Mouse (Mus musculus) right cerebral cortex, postnatal 36 days (tissue): ENCODE data around the gene Pdap1.
"Not testable (repeated sequence)": the region's sequence is repeated elsewhere in the genome, so short reads cannot be mapped to it uniquely, and the experiment has no call there.

Experiments
- DNase-seq, 2 experiments: peaks; one replicate each; pipeline ENCODE4 v3.0.0; 2022; ENCODE audit warnings: low spot score in 2 of 2, mixed read lengths in 1 of 2

Pdap1 gene

DNA sequence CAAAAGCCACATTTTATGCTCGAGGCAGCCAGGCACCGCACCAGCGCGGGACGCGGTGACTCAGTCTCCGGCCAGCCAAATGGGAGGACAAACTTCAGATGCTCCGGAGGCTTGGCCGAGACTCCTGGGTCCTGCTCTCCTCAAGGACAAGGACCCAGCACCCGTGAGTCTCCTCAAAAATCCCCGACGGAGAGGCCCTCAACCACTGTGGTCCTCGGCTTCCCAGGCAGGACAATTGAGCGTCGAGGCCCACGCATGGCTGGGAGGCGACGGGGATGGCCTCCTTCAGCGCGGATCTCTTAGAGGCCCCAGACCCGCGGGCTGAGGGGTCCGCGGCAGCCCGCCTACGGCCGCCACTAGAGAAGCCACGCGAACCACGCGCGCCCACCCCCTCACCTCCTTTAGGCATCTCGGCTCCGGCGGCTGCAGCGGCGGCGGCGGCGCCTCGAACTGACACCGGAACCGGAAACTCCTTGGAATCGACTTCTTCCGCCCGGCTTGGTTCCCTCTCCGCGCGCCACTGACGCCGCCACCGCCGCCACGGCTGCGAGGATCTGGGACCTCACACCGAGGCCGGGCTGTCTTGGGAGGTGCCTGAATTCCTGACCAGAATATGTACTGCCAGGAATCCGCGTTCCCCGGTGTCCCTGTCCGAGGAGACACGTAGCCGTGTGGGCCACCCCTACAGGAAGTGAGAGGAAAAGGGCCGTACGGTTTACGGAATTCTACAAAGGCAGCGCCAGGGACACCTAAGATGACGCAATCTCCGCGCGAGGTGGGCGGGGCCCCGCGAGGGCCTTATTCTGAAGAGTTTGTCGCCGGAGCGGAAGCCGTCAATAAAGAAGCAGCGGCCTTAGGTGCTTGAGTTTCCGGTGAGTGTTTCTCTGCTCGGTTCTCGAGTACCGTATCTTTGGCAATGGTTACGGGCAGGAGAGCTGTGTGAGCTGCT lies at the start of gene Pdap1, which contains the start of gene Bud31:
Pdap1 (minus strand) TSS at position 668 of the 949 bp plus-strand sequence.
Bud31 (plus strand) TSS at position 792 of the 949 bp plus-strand sequence.
- DNase-seq: peak; percentile 90 to 91

DNA sequence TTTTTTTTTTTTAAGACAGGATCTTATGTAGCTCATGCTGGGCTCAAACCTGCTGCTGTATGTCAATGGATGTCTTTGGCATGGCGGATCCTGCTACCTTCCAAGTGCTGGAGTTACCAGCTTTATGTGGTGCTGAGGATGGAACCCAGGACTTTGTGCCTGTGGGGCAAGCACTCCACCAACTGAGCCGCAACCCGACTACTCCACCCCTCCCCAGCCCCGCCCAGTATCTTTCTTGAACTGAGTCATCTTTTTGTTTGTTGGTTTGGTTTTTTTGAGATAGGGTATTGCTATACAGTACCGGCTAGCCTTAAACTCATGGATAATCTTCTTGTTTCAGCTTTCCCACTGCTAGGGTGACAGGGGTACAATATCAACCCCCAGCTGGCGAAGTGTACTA lies 49.4 kb upstream of the Pdap1 start:
- DNase-seq: no peak

DNA sequence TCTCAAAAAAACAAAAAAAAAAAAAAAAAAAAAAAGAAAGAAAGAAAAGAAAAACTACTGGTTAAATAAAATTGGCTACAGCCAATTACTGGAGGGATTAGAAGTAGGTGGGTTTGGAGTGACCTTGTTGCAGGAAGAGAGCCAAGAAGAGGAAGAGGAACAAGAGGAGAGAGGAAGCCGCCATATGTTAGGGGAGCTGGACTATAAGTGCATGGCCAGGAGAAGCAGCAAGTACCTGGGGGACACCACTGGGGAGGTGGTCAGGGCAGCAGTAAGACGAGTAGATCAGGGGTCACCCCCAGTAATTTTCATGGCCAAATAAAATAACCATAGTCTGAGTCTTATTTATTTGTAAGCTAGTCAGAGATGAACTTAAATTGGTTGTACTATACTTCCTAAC lies 45.2 kb upstream of the Pdap1 start:
- DNase-seq: no peak

DNA sequence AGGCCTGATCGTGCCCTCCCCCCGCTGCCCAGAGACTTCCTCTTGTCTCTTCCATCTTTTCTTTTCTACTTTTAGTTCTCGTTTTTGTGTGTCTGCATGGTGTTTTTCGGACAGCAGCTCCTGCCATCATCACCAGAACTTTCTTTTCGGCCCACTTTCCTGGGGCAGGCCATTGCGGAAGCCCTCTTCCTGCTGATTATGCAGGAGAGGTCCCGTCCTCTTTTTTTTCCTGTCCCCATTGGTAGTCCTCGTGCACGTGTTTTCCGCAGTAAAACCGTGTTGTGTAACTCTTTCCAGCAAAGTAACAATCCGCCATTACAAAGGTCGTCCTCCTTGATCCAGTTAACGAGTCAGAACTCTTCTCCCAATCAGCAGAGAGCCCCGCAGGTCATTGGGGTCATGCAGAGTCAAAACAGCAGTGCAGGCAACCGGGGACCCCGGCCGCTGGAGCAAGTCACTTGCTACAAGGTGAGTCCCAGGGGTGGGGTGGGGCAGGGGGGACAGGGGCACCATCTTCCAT lies 38.5 kb upstream of the Pdap1 start:
- no peak for DNase-seq

DNA sequence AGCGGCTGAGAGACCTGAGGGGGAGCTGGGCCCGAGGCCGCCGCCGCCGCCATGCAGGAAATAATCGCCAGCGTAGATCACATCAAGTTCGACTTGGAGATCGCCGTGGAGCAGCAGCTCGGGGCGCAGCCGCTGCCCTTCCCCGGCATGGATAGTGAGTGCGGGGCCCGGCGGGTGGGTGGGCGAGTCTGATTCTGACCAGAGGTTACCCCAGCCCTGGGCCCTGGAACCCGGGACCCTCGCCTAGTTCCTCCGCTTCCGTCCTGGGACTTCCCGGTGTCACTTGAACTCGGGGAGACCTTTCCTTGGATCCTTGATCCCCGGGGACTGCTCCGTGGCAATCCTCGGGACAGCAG lies 27.2 kb upstream of the Pdap1 start:
- DNase-seq: no peak

DNA sequence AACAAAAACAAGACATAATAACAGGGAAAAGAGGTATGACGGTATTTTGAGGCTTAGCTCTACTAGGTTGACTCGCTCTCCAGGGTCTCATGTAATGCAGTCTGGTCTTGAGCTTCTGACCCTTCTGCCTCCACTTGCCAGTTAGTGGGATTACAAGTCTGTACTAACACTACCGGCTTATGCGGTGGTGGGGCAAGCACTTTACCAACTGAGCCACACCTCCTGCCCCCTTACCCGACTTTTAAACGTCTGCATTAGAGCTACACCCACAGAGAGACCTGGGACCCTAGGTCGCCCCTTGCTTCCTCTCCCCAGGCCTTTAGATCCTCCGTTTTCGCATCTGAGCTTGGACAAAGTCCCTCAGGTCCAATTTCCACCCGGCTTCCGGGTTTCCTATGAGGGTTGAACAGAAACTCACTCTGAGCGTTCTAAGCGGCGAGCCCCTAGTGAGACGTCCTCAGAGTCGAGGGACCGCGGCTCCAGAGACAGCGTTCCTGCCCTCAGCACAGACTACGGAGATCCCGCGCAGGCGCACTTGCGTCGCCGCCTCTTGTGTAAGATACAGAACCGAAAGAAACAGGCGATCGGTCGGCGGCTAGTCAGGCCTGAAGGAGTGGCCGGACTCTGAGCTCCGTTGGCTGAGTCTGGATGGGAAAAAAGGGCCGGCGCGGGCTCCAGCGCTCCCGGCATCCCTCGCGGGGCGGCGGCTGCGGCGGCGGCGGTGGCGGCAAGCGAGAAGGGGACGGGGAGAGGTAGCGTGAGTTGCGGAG lies 26.7 kb upstream of the Pdap1 start, which contains the start of the genes Ptcd1 and Cpsf4:
Ptcd1 (minus strand) TSS at position 573 of the 770 bp plus-strand sequence.
Cpsf4 (plus strand) TSS at position 678 of the 770 bp plus-strand sequence.
- peak; percentile 99 for DNase-seq

DNA sequence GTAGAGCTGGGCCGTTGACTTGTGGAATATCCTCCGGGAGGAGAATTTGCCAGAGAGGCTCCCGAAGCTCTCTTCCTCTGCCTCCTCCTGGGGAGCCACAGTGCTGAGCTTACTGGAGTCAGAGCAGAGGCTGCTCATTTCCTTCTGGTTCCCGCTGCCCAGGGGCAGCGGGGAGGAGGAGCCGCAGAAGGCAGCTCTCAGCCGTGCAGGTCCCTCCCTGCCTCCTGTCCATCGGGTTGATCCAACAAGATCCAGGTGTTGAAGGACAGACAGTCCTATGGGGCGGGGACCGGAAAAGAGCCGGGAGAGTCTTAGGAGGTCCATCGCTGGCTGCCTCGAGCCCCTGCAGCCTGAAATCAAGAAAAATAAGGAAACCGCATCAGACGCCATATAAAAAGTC lies 25.1 kb upstream of the Pdap1 start:
- DNase-seq: no peak

DNA sequence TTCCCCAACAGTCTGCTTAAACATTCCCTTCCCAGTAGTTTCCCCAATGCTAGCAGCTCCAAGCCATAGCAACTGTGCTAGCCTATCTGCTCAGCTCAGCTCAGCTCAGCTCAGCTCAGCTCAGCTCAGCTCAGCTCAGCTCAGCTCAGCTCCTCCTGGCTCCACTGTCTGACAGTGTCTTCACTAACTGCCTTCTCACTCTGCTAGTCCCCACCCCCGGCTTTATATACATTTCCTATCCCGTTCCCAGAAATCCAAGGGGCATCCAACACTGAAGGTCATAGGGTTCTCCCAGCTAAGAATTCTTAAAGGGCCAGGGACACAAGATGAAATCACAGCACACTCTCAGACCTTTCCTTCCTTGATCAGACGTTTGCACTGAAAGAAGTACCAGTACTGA lies 24.7 kb upstream of the Pdap1 start:
- DNase-seq: no peak

DNA sequence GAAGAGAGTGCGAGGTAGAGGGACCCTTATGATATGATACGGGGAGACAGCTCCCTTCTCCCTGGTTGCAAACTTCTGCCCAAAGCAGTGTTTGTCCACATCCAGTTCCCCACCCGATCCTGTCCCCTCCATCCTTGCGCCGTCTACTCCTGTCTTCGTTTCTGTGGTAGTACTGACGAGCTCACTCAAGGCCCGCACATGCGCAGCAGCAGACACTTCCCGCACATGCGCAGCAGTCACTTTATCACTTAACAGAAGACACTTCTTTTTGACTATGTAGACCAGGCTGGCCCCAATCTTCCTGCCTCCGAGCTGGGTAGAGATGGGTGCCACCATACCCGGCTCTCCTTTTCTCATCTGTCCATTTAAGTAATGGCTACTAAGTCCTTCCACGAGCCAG lies 21.3 kb upstream of the Pdap1 start:
- no peak for DNase-seq

DNA sequence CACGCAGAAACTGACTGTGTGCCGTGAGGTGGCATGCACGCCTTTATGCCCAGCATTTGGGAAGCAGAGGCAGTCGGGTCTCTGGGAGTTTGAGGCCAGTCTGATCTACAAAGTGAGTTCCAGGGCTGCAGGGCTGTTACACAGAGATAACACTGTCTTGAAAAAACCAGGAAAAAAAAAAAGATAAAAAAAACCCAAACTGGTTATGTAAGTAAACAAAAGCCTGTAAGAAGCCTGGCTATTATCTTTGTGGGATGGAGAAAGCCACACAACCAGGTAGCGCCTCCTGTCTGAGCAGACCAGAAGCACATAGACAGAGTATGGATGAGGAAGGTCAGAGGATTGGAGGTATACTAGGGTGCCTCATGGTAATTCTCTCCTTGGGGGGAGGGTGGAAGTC lies 12.7 kb upstream of the Pdap1 start:
- DNase-seq: no peak

DNA sequence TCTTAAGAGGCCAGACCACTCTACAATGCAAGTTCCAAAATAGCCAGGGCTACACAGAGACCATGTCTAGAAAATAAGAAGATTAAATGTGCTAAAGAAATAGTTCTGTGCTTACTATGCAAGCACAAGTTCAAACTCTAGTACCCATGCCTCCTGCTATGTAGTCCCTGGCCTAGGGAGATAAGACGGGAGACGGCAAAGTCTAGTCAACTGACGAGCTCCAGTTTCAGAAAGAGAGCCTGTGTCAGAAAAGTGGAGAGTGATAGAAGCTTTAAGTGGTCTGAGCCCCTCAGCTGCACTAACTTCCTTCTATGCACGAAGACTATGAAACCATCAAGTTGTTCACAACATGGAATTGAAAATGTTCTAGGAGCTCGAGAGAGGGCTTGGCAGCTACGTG lies 9.3 kb upstream of the Pdap1 start:
- no peak for DNase-seq

DNA sequence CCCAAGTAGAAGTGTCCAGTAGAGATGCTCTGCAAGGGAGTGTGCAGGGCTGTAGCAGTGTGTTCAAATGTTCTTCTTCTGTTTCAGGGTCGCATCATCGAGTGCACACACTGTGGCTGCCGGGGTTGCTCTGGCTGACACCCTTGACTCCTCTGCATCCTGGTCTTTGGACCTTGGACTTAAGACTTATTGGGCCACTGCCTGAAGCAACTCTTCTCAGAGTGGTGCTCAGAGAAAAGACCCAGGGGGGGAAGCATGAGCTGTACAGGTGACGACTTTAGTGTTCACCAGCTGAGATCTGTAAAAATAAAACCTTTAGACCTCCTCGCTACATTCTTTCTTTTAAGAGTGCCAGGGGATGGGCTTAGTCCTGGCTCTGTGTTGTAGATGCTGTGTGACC lies 7.7 kb upstream of the Pdap1 start:
- DNase-seq: no peak

DNA sequence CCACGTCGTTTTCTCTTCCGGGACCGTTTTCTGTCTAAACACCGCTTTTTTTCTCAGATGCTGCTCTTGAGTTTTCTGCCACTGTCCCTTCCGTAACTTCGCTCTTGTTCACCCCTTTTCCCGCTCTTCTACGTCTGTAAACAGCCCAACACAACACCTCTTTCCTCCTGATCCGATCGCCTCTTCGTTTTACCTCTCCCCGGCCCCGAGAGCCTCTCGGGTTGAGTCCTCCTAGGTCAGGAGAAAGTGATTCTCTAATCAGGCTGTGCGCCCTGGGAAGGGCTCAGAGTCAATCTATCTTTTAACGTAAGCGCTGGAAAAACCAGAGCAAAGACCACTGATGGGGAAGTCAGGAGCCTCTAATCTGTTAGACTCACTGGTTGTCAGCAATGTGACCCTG lies 573 bp upstream of the Pdap1 start:
- no peak for DNase-seq

DNA sequence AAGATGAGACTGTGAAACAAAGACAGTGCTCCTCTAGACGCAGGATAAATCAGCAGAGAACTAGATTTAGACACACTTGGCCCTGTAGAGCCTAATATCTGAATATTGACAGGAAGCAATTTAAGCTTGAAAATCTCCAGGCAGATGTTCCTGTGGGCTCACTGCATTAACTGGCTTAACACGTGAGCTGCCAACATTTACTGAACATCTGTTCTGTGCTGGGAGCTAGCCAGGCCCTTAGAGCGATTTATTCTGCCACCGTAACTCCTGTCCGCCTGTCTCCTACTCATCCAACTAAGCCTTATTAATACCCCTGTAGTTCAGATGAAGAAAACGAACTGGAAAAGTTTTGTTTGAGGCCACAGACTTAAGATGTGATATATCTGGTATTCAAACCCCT lies 1.2 kb downstream of the Pdap1 start:
- no peak for DNase-seq

DNA sequence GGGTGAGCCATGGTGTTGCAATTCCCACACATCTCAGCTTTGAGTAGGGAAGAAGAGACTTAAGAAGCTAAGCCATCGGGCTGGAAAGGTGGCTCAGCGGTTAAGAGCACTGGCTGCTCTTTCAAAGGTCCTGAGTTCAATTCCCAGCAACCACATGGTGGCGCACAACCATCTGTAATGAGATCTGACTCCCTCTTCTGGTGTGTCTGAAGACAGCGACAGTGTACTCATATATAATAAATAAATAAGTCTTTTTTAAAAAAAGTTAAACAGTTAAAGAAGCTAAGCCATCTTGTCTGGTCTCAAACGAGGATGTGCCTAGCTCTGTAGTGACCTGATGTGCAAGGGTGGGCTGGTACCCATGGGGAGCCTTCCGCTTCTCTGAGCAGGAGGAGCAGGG lies 6.8 kb downstream of the Pdap1 start:
- not testable (repeated sequence) for DNase-seq

DNA sequence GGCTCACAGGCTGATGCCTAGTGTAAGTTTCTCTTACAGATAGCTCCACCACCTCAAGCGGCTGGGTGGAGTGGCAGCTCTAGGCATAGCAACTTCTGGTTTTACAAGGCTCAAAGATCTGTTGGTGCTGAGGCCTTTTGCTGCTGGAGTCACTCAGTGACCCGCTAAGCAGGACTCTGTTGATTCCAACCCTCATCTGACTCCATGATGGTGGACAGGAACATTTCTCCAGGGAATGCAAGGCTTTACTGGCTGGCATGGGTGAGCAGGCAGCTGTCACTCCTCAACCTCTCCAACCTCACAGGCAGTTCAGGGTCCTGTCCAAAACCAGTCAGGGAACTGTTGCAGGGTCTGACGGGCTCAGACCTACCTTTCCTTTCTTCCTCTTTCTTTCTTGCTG lies 9.0 kb downstream of the Pdap1 start:
- no peak for DNase-seq

DNA sequence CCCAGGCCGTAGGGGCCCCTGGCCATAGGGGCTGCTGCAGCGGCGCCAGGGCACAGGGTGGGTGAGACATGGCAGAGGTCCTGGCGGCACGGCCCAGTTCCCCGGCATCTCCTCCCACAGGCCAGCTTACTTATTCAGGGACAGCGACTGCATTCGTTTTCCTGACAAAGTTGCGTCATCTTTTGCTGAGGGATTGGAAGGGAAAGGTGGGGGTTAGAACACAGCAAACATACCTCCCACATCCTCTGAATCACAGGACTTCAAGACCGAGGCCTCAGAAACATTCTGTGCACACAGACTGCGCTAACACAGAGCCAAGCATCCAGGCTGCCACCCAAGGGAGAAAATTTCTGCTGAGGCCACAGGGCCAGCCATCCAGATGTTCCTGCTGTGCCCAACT lies 9.8 kb downstream of the Pdap1 start:
- peak; percentile 62 to 81 for DNase-seq

DNA sequence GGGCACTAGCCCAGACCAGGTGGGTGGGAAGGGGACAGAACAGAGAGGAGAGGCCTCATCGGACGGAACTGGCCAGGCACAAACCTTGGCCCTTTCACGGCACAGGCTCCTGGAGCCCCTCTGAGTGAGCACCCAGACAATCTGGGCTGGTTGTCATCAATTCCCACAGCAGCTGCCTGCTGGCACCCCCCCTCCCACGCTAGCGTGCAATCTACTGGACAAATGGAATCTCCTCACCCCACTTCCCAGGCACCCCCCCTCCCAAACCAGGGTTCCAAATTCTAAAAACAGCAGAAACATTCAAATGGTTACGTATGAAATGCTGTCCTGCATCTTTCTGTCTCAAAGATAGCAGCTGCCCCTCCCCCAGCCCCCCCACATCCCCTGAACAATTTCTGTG lies 10.3 kb downstream of the Pdap1 start:
- not testable (repeated sequence) for DNase-seq

DNA sequence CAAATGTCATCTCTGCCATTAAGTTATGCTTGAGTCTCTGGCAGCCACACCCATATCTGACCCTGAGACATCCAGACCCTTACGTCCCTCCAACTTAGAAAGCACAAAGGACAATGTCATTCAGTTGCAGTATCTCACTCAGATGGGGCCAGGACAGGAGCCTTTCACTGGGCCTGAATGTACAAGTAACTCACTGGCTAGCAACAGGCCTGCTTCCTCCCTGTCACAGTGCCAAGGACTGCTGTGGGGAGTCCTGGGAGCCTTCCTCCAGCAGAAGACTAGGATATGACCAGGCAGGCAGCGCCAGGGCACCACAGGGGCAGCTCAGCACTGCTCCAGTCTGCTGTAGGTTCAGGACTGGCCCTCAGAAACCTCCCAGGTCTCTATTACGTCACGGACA lies 10.9 kb downstream of the Pdap1 start:
- no peak for DNase-seq

DNA sequence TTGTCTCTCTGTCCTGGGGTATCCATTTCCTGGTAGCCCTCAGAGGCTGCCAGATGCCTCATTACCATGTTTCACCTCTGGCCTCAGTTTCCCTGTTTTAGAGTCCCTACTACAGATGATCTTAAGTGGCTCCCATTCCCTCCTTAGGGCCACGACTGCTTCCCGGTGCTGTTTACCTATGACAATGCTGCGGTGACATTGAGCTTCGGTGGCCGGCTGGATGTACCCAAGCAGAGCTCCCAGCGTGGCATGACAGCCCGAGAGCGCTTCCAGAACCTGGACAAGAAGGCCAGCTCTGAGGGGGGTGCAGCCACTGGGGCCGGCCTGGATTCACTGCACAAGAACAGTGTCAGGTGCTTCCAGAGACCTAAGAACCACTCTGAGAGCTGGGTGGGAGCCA lies 13.5 kb downstream of the Pdap1 start:
- DNase-seq: no peak

DNA sequence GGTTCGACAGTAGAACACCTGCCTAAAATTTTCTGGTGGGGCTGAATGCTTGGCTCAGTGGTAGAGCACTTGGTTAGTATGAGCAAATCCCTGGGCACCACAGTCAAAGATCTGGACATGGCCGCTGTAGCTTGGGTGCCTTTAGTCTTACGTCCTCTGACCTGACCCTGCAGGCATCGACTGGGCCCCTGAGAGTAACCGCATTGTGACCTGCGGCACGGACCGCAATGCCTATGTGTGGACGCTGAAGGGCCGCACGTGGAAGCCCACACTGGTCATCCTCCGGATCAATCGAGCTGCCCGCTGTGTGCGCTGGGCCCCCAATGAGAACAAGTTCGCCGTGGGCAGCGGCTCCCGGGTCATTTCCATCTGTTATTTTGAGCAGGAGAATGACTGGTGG lies 16.6 kb downstream of the Pdap1 start:
- no peak for DNase-seq

DNA sequence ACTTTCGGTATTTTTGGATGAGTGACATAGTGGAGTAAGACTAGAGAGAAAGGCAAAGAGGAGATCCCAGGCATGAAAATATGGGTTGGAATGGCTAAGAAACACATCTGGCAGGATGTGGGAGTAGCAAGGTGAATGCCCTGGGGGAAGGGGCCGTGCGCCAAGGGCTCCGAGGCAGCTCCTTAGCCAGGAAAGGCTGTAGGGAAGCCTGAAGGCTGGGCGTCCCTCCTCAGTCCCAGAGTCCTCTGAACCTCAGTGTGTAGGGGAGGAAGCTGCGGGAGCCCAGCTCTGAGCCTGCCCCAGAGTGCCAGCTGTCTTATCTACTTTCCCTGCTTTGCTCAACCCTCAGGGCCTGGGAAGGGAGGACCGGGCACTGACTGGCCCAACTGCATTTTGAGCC lies 19.1 kb downstream of the Pdap1 start:
- DNase-seq: no peak

DNA sequence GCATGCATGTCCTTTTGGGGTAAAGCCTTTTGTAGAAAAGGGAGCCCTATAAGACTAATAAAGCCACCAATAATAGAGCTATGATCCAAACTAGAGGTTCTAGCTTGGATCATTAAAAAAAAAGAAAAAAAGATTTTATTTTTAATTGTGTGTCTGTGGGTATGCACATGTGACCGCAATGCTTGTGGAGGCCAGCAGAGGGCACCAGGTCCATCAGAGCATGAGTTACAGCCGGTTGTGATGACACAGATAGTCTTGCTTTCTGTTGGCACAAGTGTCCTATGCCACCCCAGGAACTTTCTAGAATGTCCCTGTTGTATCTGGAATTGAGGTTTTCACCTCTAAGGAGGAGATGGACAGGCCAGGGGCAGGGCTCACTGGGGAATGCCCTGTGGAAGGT lies 20.7 kb downstream of the Pdap1 start:
- no peak for DNase-seq
